In the genomic region with DNA sequence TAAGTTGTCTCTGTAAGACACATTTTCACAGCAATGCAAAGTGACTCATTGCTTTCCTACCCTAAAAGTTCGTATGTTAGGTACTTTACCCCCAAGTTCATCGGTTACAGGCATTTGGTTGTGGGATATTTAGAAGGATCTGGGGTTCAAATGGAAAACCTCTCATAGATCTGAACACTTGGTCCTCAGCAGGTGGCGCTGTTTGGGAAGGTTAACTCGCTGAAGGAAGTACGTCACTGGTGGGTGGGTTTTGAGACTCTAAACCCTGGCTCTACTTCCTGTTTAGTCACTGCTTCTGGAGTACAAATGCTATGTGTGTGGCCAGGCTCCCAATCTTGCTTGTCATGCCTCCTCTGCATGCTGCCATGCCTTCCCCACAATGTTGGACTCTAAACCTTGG, we compare ENCODE assay signal across 15 mouse cellular contexts.
A peak's percentile ranks its signal among the peaks of the same experiment; 100 is the strongest.
DNase-seq lines count a peak whose midpoint lies in the region; ATAC-seq and TF ChIP-seq lines count a peak whose summit lies in the region.
"Had no signal": no experiment of that assay in that cellular context is flagged by ENCODE, and none has a peak within 500 bp of the region (broad histone marks: within the 10 kb centered on the region; RNA-seq: fewer than 3 reads in every experiment).

No protein-coding gene starts in this region.

- TF ChIP-seq EP300 in ES-Bruce4 (IDR thresholded peaks at IDR 0.05; ENCODE audit: insufficient read depth, low read depth, low read length) = no peak

- H3K9ac ChIP-seq in forebrain, embryonic 14.5 days (ENCODE audit: low read length) = no peak overlapping the region
- no peak overlapping the region for H3K9ac ChIP-seq in forebrain, embryonic 15.5 days (replicated peaks)
- no peak overlapping the region for H3K9ac ChIP-seq in kidney, postnatal 0 days (ENCODE audit: low read depth, low read length)
- H3K9ac ChIP-seq in kidney, embryonic 16.5 days (replicated peaks; ENCODE audit: low read length) = no peak overlapping the region
- no peak overlapping the region for H3K9ac ChIP-seq in ES-Bruce4 (ENCODE audit: low read depth, poor library complexity, severe bottlenecking)
- H3K9ac ChIP-seq: heart, embryonic 13.5 days; hindbrain, embryonic 14.5 days had no signal

- no peak overlapping the region for H3K27ac ChIP-seq in forebrain, embryonic 14.5 days (ENCODE audit: low read depth, low read length)
- H3K27ac ChIP-seq in forebrain, embryonic 15.5 days (replicated peaks) = no peak overlapping the region
- H3K27ac ChIP-seq in kidney, postnatal 0 days = no peak overlapping the region
- no peak overlapping the region for H3K27ac ChIP-seq in kidney, embryonic 16.5 days (ENCODE audit: low read length)
- no peak overlapping the region for H3K27ac ChIP-seq in ES-Bruce4 (ENCODE audit: insufficient read depth, low read length)
- H3K27ac ChIP-seq: heart, embryonic 13.5 days; hindbrain, embryonic 14.5 days had no signal

- no peak for TF ChIP-seq POLR2A in ES-Bruce4 (IDR thresholded peaks at IDR 0.05; ENCODE audit: insufficient read depth, low read length)

- H3K4me1 ChIP-seq in forebrain, embryonic 14.5 days (ENCODE audit: control insufficient read depth, insufficient read depth, low read length) = peaks cover 7% of the 10 kb centered on the region; the same call in 1 of the 2 replicates
- H3K4me1 ChIP-seq in forebrain, embryonic 15.5 days = peaks cover 13% of the 10 kb centered on the region
- no peaks in the 10 kb centered on the region for H3K4me1 ChIP-seq in kidney, postnatal 0 days (replicated peaks; ENCODE audit: insufficient read depth, low read length)
- H3K4me1 ChIP-seq in kidney, embryonic 16.5 days (ENCODE audit: insufficient read depth, low read length) = no peaks in the 10 kb centered on the region
- no peaks in the 10 kb centered on the region for H3K4me1 ChIP-seq in ES-Bruce4 (ENCODE audit: control insufficient read depth, insufficient read depth, low read length)
- H3K4me1 ChIP-seq: heart, embryonic 13.5 days; megakaryocyte, embryonic 14.5 days had no signal

- H3K4me3 ChIP-seq in forebrain, embryonic 14.5 days (ENCODE audit: low read depth, low read length) = no peak overlapping the region
- H3K4me3 ChIP-seq in forebrain, embryonic 15.5 days = no peak overlapping the region
- H3K4me3 ChIP-seq in kidney, postnatal 0 days (replicated peaks; ENCODE audit: low read depth, low read length) = no peak overlapping the region
- H3K4me3 ChIP-seq in kidney, embryonic 16.5 days (ENCODE audit: low read length) = no peak overlapping the region
- no peak overlapping the region for H3K4me3 ChIP-seq in ES-Bruce4 (ENCODE audit: low read depth, low read length)
- H3K4me3 ChIP-seq: heart, embryonic 13.5 days; megakaryocyte, embryonic 14.5 days; myocyte had no signal

- no peaks in the 10 kb centered on the region for H3K36me3 ChIP-seq in forebrain, embryonic 14.5 days (ENCODE audit: control insufficient read depth, insufficient read depth, low read length)
- no peaks in the 10 kb centered on the region for H3K36me3 ChIP-seq in forebrain, embryonic 15.5 days
- no peaks in the 10 kb centered on the region for H3K36me3 ChIP-seq in kidney, postnatal 0 days (ENCODE audit: insufficient read depth, low read length)
- H3K36me3 ChIP-seq in kidney, embryonic 16.5 days (ENCODE audit: insufficient read depth, low read length) = no peaks in the 10 kb centered on the region
- H3K36me3 ChIP-seq in ES-Bruce4 (ENCODE audit: control insufficient read depth, insufficient read depth, low read length, poor library complexity, severe bottlenecking) = no peaks in the 10 kb centered on the region
- H3K36me3 ChIP-seq: heart, embryonic 13.5 days had no signal

- no peak for ATAC-seq in forebrain, embryonic 14.5 days
- ATAC-seq in forebrain, embryonic 15.5 days (replicated peaks) = no peak
- no peak for ATAC-seq in kidney, postnatal 0 days (replicated peaks; ENCODE audit: low FRiP score, low read depth)
- ATAC-seq in kidney, embryonic 16.5 days (ENCODE audit: low FRiP score, low TSS enrichment) = no peak

- no peaks in the 10 kb centered on the region for H3K9me3 ChIP-seq in forebrain, embryonic 14.5 days (replicated peaks; ENCODE audit: control insufficient read depth, low read length)
- no peaks in the 10 kb centered on the region for H3K9me3 ChIP-seq in forebrain, embryonic 15.5 days
- H3K9me3 ChIP-seq in kidney, postnatal 0 days (replicated peaks; ENCODE audit: low read length) = no peaks in the 10 kb centered on the region
- no peaks in the 10 kb centered on the region for H3K9me3 ChIP-seq in kidney, embryonic 16.5 days (ENCODE audit: low read length)
- no peaks in the 10 kb centered on the region for H3K9me3 ChIP-seq in ES-Bruce4 (replicated peaks; ENCODE audit: control insufficient read depth, insufficient read depth, low read length, poor library complexity, severe bottlenecking)
- H3K9me3 ChIP-seq: heart, embryonic 13.5 days had no signal

- H3K4me2 ChIP-seq in forebrain, embryonic 14.5 days (ENCODE audit: low read length) = no peak overlapping the region
- no peak overlapping the region for H3K4me2 ChIP-seq in forebrain, embryonic 15.5 days (replicated peaks)
- no peak overlapping the region for H3K4me2 ChIP-seq in kidney, postnatal 0 days (ENCODE audit: low read length)
- H3K4me2 ChIP-seq in kidney, embryonic 16.5 days (replicated peaks; ENCODE audit: low read depth, low read length) = no peak overlapping the region
- H3K4me2 ChIP-seq: heart, embryonic 13.5 days; hindbrain, embryonic 14.5 days had no signal

- peak; percentile 35; the same call in 1 of the 2 replicates for TF ChIP-seq CTCF in kidney, postnatal 0 days (IDR thresholded peaks at IDR 0.05; ENCODE audit: low read depth)
- TF ChIP-seq CTCF in ES-Bruce4 (IDR thresholded peaks at IDR 0.05; ENCODE audit: low read depth, low read length) = peak; percentile 20

- DNase-seq in forebrain, embryonic 14.5 days (ENCODE audit: low spot score) = peak; percentile 20
- no peak for DNase-seq in kidney, postnatal 0 days (ENCODE audit: low spot score)
- DNase-seq in brain, adult 2 months (ENCODE audit: low read depth, low spot score) = peak; percentile 24
- no peak for DNase-seq in thymus, postnatal 0 days (ENCODE audit: low spot score)
- no peak for DNase-seq in right cerebral cortex, postnatal 14 days
- DNase-seq: cerebellum, adult 8-10 months; lung, adult 18-20 months; thymus, postnatal 25 days had no signal

- no peaks in the 10 kb centered on the region for H3K27me3 ChIP-seq in forebrain, embryonic 14.5 days (replicated peaks; ENCODE audit: control insufficient read depth, insufficient read depth, low read length)
- H3K27me3 ChIP-seq in forebrain, embryonic 15.5 days = no peaks in the 10 kb centered on the region
- no peaks in the 10 kb centered on the region for H3K27me3 ChIP-seq in kidney, postnatal 0 days (ENCODE audit: insufficient read depth, low read length)
- H3K27me3 ChIP-seq in kidney, embryonic 16.5 days (ENCODE audit: insufficient read depth, low read length) = no peaks in the 10 kb centered on the region
- H3K27me3 ChIP-seq in ES-Bruce4 (ENCODE audit: control insufficient read depth, insufficient read depth, low read length, poor library complexity, severe bottlenecking) = no peaks in the 10 kb centered on the region
- H3K27me3 ChIP-seq: heart, embryonic 13.5 days; megakaryocyte, embryonic 14.5 days had no signal

- 85% methylated on average over 5 of the region's 5 CpGs for WGBS in forebrain, embryonic 14.5 days
- WGBS in forebrain, embryonic 15.5 days = 92% methylated on average over 5 of the region's 5 CpGs
- 83% methylated on average over 5 of the region's 5 CpGs for WGBS in kidney, postnatal 0 days
- WGBS in kidney, embryonic 16.5 days = 86% methylated on average over 5 of the region's 5 CpGs

Comparison
In these comparisons a context has a peak if more than half of its experiments do, and no peak if none do; other contexts are left out.
1. DNase-seq: peak in forebrain, embryonic 14.5 days (single experiment) and brain, adult 2 months (single experiment); none in kidney, postnatal 0 days (single experiment), thymus, postnatal 0 days (single experiment) and right cerebral cortex, postnatal 14 days (single experiment).